Mouse (Mus musculus): ENCODE data around the gene Tmem60.
A peak's percentile ranks its signal among the peaks of the same experiment; 100 is the strongest.

Tmem60 gene

GRCm38 (mm10) chr5:20881915-20882800, at the start of gene Tmem60, which contains the start of gene Phtf2:
TSS of gene Tmem60 (plus strand) at chr5:20882191.
TSS of gene Phtf2 (minus strand) at chr5:20882124.
- peak; percentile 99 for DNase-seq (ENCODE audit: low read depth, low spot score)

DNA sequence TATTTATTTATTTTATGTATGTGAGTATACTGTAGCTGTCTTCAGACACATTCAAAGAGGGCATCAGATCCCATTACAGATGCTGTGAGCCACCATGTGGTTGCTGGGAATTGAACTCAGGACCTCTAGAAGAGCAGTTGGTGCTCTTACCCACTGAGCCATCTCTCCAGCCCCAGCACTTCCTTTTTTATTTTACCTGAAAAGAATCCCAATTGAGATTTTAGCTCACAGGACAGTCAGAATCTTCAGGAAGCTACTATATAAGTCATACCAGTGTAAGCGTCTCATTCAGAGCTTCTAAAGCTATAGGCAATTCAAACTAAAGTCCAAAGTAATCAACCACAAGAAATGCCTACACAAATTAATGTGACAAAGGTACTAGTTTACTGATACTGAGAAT, 47.6 kb upstream of the Tmem60 start:
- DNase-seq (ENCODE audit: low read depth, low spot score), result no peak

DNA sequence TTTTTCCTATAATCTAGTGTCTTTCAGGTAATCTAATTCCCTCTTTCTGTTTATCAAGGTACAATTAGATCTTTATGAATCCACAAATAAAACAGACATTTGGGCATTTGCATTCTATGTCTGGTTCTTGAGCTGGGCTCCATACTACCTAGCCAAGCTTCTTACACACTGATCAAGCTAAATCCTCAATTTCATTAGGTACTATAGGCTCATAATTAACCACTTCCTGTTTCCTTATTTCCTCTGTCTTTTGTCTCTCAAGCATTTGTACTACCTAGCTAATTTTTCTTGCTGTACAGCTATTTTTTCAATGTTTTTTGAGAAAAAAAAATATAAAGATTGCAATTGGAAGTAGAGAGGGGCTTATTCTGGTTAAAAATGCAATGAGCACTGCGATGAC, 44.9 kb upstream of the Tmem60 start:
- no peak for DNase-seq (ENCODE audit: low read depth, low spot score)

GRCm38 (mm10) chr5:20843405-20843804, 38.6 kb upstream of the Tmem60 start:
- no peak for DNase-seq (ENCODE audit: low read depth, low spot score)

DNA sequence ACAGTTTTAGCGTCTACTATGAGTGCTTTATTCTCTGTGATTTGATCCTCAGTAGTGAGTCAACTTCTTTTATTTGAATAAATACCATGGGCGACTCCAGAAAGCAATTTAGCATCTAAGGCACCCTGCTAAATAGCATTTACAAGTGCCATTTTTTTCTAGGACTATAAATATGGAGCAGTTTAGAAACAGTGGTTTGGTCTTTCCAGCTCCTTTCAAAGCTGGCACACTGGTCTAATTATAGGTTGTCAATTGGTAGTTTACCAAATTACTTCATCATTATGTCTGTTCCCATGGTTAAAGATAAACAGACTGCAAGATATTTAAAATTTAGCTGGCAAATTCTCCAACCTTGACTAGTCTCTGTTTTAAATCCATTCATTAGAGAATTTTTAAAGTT, 38.2 kb upstream of the Tmem60 start:
- no peak for DNase-seq (ENCODE audit: low read depth, low spot score)

DNA sequence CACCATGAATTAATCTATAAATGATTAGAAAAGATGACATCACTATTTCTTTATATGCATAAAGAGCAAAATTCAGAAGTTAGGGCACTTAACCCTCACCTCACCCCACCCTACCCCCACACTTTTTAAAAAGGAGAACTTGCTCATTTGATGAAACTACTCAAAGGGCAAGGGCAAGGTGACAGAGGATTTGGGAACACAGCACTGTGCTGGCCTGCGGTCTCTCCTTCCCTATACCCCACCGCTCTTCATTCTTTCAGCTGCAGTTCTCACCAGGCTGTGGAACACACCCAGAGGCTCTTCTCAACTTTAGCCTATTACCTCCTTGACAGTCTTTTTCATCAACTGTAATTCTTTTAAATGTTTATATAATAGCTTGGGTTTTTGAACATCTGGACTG, 35.0 kb upstream of the Tmem60 start:
- no peak for DNase-seq (ENCODE audit: low read depth, low spot score)

DNA sequence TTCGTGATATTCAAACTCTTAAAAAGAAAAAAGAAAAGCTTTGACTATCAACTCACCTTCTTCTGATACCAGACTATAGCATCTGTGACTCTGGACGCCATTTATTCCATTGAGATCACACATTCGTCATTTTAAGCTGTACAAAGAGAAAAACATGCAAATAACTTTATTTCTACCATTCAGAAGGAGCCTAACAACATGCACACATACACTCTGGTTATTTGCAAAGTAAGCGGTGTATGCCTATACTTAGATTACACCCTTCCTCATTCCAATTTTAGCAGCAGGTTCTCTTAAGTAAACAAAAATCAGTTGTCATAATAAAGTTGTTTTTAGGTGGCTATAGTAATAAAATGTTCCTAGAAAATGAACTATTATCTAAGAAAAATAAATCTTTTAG, 26.9 kb upstream of the Tmem60 start:
- no peak for DNase-seq (ENCODE audit: low read depth, low spot score)

DNA sequence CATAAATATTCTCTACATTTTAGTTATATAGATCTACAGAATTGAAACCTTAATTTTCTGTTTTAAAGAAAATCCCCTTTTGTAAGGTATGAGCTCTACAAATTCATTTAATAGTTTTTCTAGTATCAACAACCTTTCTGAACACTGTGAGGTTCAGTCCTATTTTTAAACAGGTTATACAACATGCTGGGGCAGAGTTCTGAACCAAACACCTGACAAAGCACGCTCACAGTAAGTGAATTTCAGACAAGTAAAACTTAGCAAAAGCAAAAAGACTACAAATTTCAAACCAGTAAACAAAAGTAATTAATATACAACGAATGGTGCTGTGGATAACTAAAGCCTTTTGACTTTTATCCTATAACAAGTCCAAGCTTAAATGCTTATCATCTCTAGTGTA, 23.6 kb upstream of the Tmem60 start:
- DNase-seq (ENCODE audit: low read depth, low spot score), result no peak

GRCm38 (mm10) chr5:20860565-20860964, 21.4 kb upstream of the Tmem60 start:
- DNase-seq (ENCODE audit: low read depth, low spot score), result no peak

DNA sequence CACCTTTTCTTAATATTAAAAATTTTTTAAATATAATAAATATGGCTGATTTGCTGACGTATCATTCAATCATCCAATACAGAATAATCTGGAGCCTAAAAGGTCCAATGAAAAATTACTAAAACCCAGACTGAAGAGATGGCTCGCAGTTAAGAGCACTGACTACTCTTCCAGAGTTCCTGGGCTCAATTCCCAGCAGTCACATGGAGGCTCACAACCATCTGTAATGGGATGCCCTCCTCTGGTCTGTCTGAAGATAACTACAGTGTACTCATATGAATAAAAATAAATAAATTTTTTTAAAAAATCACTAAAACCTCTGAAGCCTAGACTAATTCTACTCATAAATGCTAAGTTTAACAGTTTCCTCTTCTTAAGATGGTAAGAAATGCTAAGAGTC, 20.1 kb upstream of the Tmem60 start:
- DNase-seq (ENCODE audit: low read depth, low spot score), result no peak

GRCm38 (mm10) chr5:20864216-20864969, 17.6 kb upstream of the Tmem60 start:
- DNase-seq (ENCODE audit: low read depth, low spot score), result no peak

GRCm38 (mm10) chr5:20865193-20865755, 16.7 kb upstream of the Tmem60 start:
- no peak for DNase-seq (ENCODE audit: low read depth, low spot score)

DNA sequence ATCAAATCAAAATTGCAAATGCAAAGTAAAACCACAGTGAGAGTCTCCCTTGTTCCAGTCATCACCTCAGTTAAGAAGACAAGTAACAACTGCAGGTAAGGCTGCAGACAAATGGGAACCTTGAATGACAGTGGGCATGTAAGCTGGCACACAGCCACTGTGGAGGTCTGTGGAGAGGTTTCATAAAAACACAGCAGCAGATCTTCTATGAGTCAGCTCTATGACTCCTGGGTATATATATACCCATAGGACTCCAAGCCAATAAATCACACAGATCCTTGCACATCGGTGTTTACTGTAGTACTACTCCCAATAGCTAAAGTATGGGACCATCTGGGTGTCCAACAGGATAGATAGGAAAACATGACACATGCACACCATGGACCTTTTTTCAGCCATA, 8.8 kb upstream of the Tmem60 start:
- DNase-seq (ENCODE audit: low read depth, low spot score), result no peak

GRCm38 (mm10) chr5:20876934-20877426, 5.0 kb upstream of the Tmem60 start:
- DNase-seq (ENCODE audit: low read depth, low spot score), result no peak

- DNase-seq (ENCODE audit: low read depth, low spot score), result no peak
These were observed 1.6 kb upstream of the Tmem60 start for GRCm38 (mm10) chr5:20880386-20880785.

GRCm38 (mm10) chr5:20880797-20881775, 905 bp upstream of the Tmem60 start:
- DNase-seq (ENCODE audit: low read depth, low spot score), result no peak

- DNase-seq (ENCODE audit: low read depth, low spot score), result no peak
These were observed 2.1 kb downstream of the Tmem60 start for GRCm38 (mm10) chr5:20884036-20884620.

- DNase-seq (ENCODE audit: low read depth, low spot score), result peak; percentile 71
These were observed 15.6 kb downstream of the Tmem60 start for GRCm38 (mm10) chr5:20897446-20898167.

- no peak for DNase-seq (ENCODE audit: low read depth, low spot score)
These were observed 22.7 kb downstream of the Tmem60 start for GRCm38 (mm10) chr5:20904647-20905046.

GRCm38 (mm10) chr5:20905437-20905836, 23.4 kb downstream of the Tmem60 start:
- no peak for DNase-seq (ENCODE audit: low read depth, low spot score)
